Mouse (Mus musculus): ENCODE measurements at regions not wholly inside any gene's neighbourhood (a gene's known extent, or its start where the extent isn't known, plus 50 kb on each side); places are given as distances from the start of the nearest gene placed in this dataset.
A peak's percentile ranks its signal among the peaks of the same experiment; 100 is the strongest.

DNA sequence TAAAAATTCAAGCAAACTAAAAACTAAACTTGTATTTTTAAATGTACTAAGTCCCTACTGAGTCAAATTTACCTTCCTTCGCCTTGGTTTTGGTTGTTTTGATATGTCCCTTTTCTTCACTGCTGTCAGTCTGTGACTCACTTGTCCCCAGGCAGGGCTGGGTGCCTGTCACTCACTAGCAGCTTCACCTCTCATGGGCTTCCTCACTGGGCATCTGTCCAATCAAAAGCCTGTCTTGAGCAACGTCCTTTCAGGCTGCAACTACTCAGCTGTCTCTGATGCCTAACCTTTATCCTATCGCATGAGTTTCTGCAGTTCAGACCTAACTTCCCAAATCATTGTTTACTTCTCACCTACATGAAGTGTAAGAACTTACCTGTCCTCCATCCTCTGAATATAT lies 61.2 kb upstream of the Ptchd3 start:
- no peak for DNase-seq

DNA sequence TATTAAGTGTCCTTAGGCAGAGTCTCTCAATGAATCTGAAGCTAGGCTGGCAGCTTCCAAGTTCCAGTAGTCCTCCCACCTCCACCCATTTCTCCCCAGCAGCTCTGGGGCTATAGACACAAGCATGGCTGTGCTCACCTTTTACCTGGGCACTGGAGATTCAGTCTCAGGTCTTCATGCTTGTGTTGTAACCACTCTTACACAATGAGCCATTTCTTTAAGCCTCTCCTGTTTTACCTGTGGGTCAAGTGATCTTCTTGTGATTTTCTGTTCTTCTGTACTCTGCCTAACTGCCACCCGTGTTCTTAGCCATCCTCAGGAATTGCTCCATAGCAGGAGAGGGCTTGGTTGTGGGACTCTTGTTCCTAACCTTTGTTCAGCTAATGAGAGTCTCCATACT lies 60.0 kb upstream of the Ptchd3 start:
- DNase-seq = no peak

DNA sequence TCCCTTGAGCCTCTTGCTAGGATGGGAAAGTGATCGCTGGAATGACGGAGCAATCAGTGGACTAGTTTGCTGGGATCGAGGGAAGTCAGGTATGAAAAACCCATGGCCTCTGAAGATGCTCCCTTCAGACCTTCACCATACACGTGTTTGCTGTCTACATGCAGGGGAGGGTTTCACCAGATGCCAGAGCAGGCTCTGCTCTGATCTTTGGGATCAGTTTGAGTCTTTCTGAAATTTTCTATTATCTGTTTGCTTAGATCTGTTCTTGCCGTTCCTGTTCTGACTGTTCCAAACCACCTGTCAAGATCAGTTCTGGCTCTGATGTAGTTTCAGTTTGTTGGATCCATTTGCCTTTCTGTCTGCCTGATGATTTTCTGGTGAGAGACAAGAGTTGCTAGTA lies 53.1 kb upstream of the Ptchd3 start:
- no peak for DNase-seq

DNA sequence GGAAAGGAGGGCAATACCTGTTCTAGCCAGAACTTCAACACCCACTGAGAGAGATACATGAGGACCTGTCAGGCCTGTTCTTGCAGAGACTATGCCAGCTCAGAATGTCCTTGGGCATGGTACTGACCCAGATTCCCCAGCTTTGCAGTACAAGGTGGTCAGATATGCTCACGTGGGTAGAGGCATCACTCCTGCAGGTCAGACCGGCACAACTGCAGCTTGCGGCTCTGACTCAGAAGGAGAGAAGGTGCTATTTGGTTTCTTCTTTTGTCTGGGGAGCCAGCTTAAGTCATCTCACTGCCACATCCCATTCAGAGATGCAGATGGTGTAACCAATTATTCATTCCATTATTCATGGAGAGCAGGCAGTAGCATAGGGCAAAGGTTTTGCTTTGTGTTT lies 52.5 kb upstream of the Ptchd3 start:
- peak; percentile 1 for DNase-seq

All from cerebellum, adult 9-10 months (tissue).